Mouse (Mus musculus): Measurements from ENCODE around the gene Dvl3. TPM values are rescaled to one million over a fixed set of nuclear protein-coding genes. Genes with fewer than 3 reads are reported as not detected.

Dvl3 gene
- polyA plus RNA-seq, 1 experiment from 2014 or later = 20.6 TPM

DNA sequence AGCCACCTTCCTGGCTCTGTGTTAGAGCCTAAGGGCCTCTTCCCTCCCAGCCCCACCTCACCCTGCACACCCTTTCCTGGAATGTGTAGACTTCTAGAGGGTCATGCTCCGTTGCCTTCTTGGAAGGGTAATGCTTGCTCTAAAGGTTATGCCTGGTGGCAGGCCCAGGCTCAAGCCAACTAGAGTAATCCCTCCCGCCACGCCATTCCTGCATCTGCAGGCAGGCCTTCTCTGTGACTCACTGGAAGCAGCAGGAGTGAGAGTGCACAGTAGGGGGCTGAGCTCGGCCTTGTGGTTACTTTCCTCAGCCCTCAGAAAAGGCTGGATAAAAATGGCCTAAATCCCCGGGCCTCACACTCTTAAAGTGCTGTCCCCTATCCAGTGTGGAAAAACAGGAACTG, 20.3 kb downstream of the Dvl3 start:
- WGBS = 26% methylated on average over 5 of the region's 5 CpGs
- Histone ChIP-seq H3K36me3 (ENCODE audit: insufficient read depth, low read length) (peaks cover 51% of the 10 kb centered on the region), H3K27me3 (ENCODE audit: insufficient read depth, low read length) (no peaks in the 10 kb centered on the region), H3K4me1 (ENCODE audit: insufficient read depth, low read length) (peaks cover 25% of the 10 kb centered on the region), H3K4me2 (replicated peaks; ENCODE audit: low read depth, low read length) (peak overlapping the region; percentile 70), H3K9me3 (ENCODE audit: low read length) (no peaks in the 10 kb centered on the region), H3K9ac (replicated peaks; ENCODE audit: low read length) (peak overlapping the region; percentile 53), H3K4me3 (ENCODE audit: low read length) (peak overlapping the region; percentile 92), H3K27ac (ENCODE audit: low read length) (peak overlapping the region; percentile 73)
- ATAC-seq (ENCODE audit: low FRiP score, low TSS enrichment) = peak; percentile 55

DNA sequence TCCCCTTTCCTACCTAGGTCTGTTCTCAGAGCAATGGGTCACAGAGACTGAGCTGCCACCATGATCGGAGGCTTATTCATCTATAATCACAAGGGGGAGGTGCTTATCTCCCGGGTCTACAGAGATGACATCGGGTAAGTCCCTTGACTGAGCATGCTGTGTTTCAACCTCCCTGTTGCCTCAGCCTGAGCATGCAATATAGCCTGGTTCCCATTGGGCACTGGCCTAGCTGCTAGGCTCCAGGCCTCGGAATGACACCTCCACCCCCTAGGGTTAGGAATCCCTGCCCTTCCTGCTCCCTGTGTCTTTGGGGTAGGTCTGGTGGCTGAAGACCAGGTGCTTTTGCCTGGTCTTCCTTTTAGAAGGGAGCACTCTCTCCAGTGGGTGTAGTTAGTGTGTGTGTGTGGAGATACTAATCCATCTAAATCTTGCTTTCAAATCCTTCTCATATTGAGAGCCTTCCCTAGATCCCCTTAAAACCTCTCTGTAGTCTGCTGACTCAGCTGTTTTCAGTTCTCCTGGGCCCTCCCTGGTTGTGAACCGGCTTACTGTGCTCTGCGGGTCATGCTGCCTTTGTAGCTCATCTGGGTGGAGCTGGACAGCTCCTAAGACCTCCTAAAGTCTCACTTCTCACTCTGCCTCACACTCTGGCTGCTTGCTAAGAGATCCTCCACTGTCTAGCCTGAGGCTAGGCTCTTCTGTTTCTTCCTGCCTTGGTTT, 21.0 kb downstream of the Dvl3 start:
- H3K27ac ChIP-seq (ENCODE audit: low read length) = peak overlapping the region; percentile 73; the same call in 1 of the 2 replicates
- no peak for ATAC-seq (ENCODE audit: low FRiP score, low TSS enrichment)
- H3K36me3 ChIP-seq (ENCODE audit: insufficient read depth, low read length) = peaks cover 51% of the 10 kb centered on the region
- H3K9ac ChIP-seq (replicated peaks; ENCODE audit: low read length) = peak overlapping the region; percentile 53
- peak overlapping the region; percentile 70 for H3K4me2 ChIP-seq (replicated peaks; ENCODE audit: low read depth, low read length)
- WGBS = 44% methylated on average over 6 of the region's 6 CpGs
- no peaks in the 10 kb centered on the region for H3K27me3 ChIP-seq (ENCODE audit: insufficient read depth, low read length)
- H3K9me3 ChIP-seq (ENCODE audit: low read length) = no peaks in the 10 kb centered on the region
- peak overlapping the region; percentile 92 for H3K4me3 ChIP-seq (ENCODE audit: low read length)
- peaks cover 25% of the 10 kb centered on the region for H3K4me1 ChIP-seq (ENCODE audit: insufficient read depth, low read length)

DNA sequence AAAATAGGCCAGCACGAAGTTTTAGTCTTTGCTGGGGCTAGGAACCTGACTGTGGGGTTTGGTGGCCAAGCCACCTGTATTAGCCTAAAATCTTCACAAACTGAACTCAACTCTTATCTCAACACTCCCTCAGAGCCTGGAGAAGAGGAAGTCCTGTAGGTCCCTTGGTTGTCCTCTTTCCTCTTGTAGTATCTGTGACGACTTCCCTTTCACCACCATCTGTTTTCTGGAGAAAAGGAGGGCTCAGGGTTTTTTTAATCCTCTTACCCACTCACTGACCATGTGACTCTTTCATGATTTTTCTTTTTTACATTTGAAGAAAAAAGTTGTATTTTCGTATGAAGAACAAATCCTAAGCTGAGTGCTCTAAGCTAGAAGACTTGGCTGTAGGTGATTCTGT, 22.9 kb downstream of the Dvl3 start:
- H3K9me3 ChIP-seq (ENCODE audit: low read length) = no peaks in the 10 kb centered on the region
- peaks cover 25% of the 10 kb centered on the region for H3K4me1 ChIP-seq (ENCODE audit: insufficient read depth, low read length)
- 82% methylated on average over 3 of the region's 3 CpGs for WGBS
- H3K36me3 ChIP-seq (ENCODE audit: insufficient read depth, low read length) = peaks cover 58% of the 10 kb centered on the region
- no peak overlapping the region for H3K9ac ChIP-seq (replicated peaks; ENCODE audit: low read length)
- H3K27me3 ChIP-seq (ENCODE audit: insufficient read depth, low read length) = no peaks in the 10 kb centered on the region
- H3K27ac ChIP-seq (ENCODE audit: low read length) = no peak overlapping the region
- no peak overlapping the region for H3K4me3 ChIP-seq (ENCODE audit: low read length)
- H3K4me2 ChIP-seq (replicated peaks; ENCODE audit: low read depth, low read length) = no peak overlapping the region
- no peak for ATAC-seq (ENCODE audit: low FRiP score, low TSS enrichment)

DNA sequence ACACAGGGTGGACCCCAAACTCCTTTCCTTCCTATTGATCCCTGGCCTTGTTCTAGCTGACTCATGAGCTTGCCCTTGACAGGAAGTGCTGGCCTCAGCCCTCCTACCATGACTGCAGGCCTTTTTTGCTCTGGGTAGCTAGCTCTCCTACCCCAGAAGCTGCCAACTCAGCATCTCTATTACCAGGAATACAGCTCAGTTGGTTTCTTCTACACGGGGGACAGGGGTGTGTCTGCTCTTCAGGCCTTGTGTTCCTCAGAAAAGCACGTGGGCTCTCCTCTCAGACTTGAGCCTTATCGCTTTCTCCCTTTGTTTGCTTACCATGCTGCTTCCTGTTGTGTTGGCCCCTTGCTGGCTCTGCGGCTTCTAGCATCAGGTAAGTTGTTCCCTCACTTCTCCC, 23.7 kb downstream of the Dvl3 start:
- peaks cover 65% of the 10 kb centered on the region for H3K36me3 ChIP-seq (ENCODE audit: insufficient read depth, low read length)
- H3K27me3 ChIP-seq (ENCODE audit: insufficient read depth, low read length) = no peaks in the 10 kb centered on the region
- peaks cover 25% of the 10 kb centered on the region for H3K4me1 ChIP-seq (ENCODE audit: insufficient read depth, low read length)
- 87% methylated on average over 4 of the region's 4 CpGs for WGBS
- no peak overlapping the region for H3K27ac ChIP-seq (ENCODE audit: low read length)
- no peak overlapping the region for H3K9ac ChIP-seq (replicated peaks; ENCODE audit: low read length)
- no peak overlapping the region for H3K4me2 ChIP-seq (replicated peaks; ENCODE audit: low read depth, low read length)
- no peak overlapping the region for H3K4me3 ChIP-seq (ENCODE audit: low read length)
- no peaks in the 10 kb centered on the region for H3K9me3 ChIP-seq (ENCODE audit: low read length)
- no peak for ATAC-seq (ENCODE audit: low FRiP score, low TSS enrichment)

DNA sequence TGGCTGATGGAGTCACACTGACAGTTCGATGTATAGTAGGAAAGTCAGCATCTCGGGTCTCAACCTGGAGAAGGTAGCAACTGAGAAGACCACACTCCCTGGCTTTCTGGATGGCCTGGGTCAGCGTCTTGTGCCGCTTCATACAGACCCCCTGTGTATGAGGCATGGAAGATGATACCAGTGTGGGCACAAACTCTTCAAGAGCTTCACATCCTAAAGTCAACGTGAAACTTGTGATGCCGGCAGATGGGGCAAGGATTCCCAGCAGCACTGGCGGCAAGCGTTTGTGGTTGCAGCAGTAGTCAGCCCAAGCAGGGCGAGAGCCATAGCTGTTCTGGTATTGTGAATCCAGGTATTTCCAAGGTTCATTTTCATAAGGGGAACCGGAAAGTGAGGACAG, 28.9 kb downstream of the Dvl3 start:
- no peak overlapping the region for H3K4me3 ChIP-seq (ENCODE audit: low read length)
- 91% methylated on average over 10 of the region's 10 CpGs for WGBS
- no peak for ATAC-seq (ENCODE audit: low FRiP score, low TSS enrichment)
- H3K27me3 ChIP-seq (ENCODE audit: insufficient read depth, low read length) = no peaks in the 10 kb centered on the region
- H3K4me1 ChIP-seq (ENCODE audit: insufficient read depth, low read length) = peaks cover 12% of the 10 kb centered on the region
- peaks cover 51% of the 10 kb centered on the region for H3K36me3 ChIP-seq (ENCODE audit: insufficient read depth, low read length)
- H3K9ac ChIP-seq (replicated peaks; ENCODE audit: low read length) = no peak overlapping the region
- H3K9me3 ChIP-seq (ENCODE audit: low read length) = no peaks in the 10 kb centered on the region
- no peak overlapping the region for H3K27ac ChIP-seq (ENCODE audit: low read length)
- H3K4me2 ChIP-seq (replicated peaks; ENCODE audit: low read depth, low read length) = no peak overlapping the region

DNA sequence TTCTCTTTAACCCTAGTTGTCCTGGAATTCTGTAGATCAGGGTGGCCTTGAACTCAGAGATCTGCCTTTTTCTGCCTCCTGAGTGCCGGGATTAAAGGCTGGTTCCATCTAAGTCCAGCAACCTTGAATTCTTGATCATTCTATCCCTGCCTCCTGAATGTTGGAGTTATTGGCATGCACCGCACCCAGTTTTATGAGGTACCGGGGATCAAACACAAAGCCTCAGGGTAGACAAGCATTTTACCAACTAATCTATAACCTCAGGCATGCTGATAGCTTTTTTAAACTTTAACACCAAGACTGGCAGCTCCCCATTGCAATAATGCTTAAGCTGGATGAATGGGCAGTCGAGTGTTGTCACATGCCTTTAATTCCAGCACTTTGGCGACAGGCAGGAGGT, 30.6 kb downstream of the Dvl3 start:
- H3K27me3 ChIP-seq (ENCODE audit: insufficient read depth, low read length) = no peaks in the 10 kb centered on the region
- ATAC-seq (ENCODE audit: low FRiP score, low TSS enrichment) = no peak
- no peaks in the 10 kb centered on the region for H3K9me3 ChIP-seq (ENCODE audit: low read length)
- H3K4me1 ChIP-seq (ENCODE audit: insufficient read depth, low read length) = peaks cover 12% of the 10 kb centered on the region
- peaks cover 56% of the 10 kb centered on the region for H3K36me3 ChIP-seq (ENCODE audit: insufficient read depth, low read length)
- H3K9ac ChIP-seq (replicated peaks; ENCODE audit: low read length) = peak overlapping the region; percentile 84
- peak overlapping the region; percentile 85 for H3K27ac ChIP-seq (ENCODE audit: low read length)
- peak overlapping the region; percentile 91 for H3K4me3 ChIP-seq (ENCODE audit: low read length)
- peak overlapping the region; percentile 83 for H3K4me2 ChIP-seq (replicated peaks; ENCODE audit: low read depth, low read length)
- WGBS = 45% methylated on average over 5 of the region's 5 CpGs

DNA sequence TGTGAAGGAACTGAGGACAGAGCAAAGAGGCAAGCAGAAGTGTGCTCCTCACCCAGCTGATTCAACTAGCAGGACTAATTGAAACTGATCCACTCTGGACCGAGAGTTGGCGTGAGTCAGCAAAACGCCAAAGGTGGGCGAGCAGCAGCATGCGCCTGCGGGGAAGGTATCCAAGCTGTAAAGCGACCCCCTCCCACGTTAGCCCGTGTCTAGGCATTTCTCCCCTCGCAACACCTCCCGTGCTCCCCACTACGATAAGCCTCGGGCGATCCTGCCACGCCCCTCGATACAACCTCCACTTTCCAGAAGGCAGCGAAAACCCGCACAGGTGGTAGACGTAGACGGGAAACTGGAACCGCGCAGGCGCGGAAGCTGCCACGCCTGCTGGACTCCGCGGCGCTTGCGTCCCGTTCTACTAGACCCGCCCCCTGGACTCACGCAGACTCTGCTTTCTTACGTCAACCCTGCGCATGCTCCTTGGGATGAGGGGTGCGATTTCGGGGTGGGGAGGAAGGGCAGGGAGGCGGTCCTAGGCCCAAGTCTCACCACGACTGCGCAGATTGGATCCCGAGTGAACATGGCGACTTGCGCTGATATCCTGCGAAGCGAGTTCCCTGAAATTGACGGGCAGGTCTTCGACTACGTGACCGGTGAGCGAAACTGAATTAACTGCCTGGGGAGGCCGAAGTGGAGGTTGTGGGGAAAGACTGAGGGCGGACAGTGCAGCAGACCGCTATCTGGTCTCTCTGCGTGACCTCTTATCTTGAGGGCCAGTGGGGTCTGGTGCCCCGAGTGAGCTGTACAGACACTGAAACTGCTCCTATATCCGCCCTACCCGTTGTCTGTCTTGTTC, 31.5 kb downstream of the Dvl3 start, which contains the start of gene Abcf3:
Gene Abcf3, plus strand, starts transcription at position 482 of the 853 bp plus-strand sequence.
- H3K36me3 ChIP-seq (ENCODE audit: insufficient read depth, low read length) = peaks cover 56% of the 10 kb centered on the region
- peaks cover 12% of the 10 kb centered on the region for H3K4me1 ChIP-seq (ENCODE audit: insufficient read depth, low read length)
- no peaks in the 10 kb centered on the region for H3K27me3 ChIP-seq (ENCODE audit: insufficient read depth, low read length)
- peak within 1 kb of the TSS; percentile 85 for H3K27ac ChIP-seq (ENCODE audit: low read length)
- H3K9ac ChIP-seq (replicated peaks; ENCODE audit: low read length) = peak within 1 kb of the TSS; percentile 84
- no peaks in the 10 kb centered on the region for H3K9me3 ChIP-seq (ENCODE audit: low read length)
- under 1% methylated on average over 56 of the region's 56 CpGs for WGBS
- peak within 1 kb of the TSS; percentile 83 for H3K4me2 ChIP-seq (replicated peaks; ENCODE audit: low read depth, low read length)
- ATAC-seq (ENCODE audit: low FRiP score, low TSS enrichment) = peak; percentile 99
- H3K4me3 ChIP-seq (ENCODE audit: low read length) = peak within 1 kb of the TSS; percentile 91

DNA sequence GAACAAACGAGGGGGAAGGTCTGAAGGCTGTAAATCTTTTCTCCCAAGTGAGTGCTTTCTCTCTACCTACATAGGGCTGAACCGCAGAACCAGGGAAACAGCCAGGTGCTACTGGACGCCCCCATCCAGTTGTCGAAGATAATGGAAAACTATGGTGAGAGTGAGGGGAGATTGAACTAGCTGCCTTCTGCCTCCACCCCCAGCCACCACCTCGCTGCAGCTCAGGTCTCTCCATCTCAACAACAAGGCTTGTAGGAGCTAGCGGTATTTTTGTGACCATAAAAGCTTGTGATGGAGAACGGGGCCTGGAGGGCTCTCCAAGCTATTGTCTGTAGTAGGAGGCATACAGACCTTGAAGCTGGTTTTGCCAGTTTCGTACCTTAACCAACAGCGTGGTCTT, 32.4 kb downstream of the Dvl3 start:
- 40% methylated on average over 9 of the region's 9 CpGs for WGBS

DNA sequence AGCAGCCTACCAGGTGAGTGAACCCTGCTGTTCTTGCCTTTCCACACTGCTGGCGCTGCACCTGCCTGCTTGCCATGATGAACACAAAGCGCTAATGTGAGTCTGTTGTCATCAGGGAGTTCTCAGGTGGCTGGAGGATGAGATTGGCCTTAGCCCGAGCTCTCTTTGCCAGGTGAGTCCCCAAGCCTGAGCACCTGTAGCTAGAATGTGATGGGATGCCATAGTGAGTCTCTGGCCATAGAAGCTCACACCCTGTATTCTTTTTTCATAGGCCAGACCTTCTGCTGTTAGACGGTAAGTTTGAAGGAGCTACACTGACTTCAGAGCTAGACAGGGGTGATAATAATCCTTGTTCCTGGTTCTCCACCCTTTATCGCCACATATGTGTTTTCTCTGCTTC, 34.9 kb downstream of the Dvl3 start:
- Histone ChIP-seq H3K9me3 (ENCODE audit: low read length) (no peaks in the 10 kb centered on the region), H3K4me3 (ENCODE audit: low read length) (no peak overlapping the region), H3K36me3 (ENCODE audit: insufficient read depth, low read length) (peaks cover 51% of the 10 kb centered on the region), H3K9ac (replicated peaks; ENCODE audit: low read length) (no peak overlapping the region), H3K4me1 (ENCODE audit: insufficient read depth, low read length) (peaks cover 12% of the 10 kb centered on the region), H3K4me2 (replicated peaks; ENCODE audit: low read depth, low read length) (no peak overlapping the region), H3K27ac (ENCODE audit: low read length) (no peak overlapping the region), H3K27me3 (ENCODE audit: insufficient read depth, low read length) (no peaks in the 10 kb centered on the region)
- WGBS = 95% methylated on average over 5 of the region's 5 CpGs
- ATAC-seq (ENCODE audit: low FRiP score, low TSS enrichment) = no peak

More for the DNA sequence above, 32.4 kb downstream of the Dvl3 start:
- no peaks in the 10 kb centered on the region for H3K9me3 ChIP-seq (ENCODE audit: low read length)
- H3K27me3 ChIP-seq (ENCODE audit: insufficient read depth, low read length) = no peaks in the 10 kb centered on the region
- peaks cover 12% of the 10 kb centered on the region for H3K4me1 ChIP-seq (ENCODE audit: insufficient read depth, low read length)
- peak overlapping the region; percentile 77 for H3K9ac ChIP-seq (replicated peaks; ENCODE audit: low read length)
- H3K36me3 ChIP-seq (ENCODE audit: insufficient read depth, low read length) = peaks cover 57% of the 10 kb centered on the region
- peak overlapping the region; percentile 91 for H3K4me3 ChIP-seq (ENCODE audit: low read length)
- H3K27ac ChIP-seq (ENCODE audit: low read length) = no peak overlapping the region
- ATAC-seq (ENCODE audit: low FRiP score, low TSS enrichment) = no peak
- peak overlapping the region; percentile 80 for H3K4me2 ChIP-seq (replicated peaks; ENCODE audit: low read depth, low read length)

DNA sequence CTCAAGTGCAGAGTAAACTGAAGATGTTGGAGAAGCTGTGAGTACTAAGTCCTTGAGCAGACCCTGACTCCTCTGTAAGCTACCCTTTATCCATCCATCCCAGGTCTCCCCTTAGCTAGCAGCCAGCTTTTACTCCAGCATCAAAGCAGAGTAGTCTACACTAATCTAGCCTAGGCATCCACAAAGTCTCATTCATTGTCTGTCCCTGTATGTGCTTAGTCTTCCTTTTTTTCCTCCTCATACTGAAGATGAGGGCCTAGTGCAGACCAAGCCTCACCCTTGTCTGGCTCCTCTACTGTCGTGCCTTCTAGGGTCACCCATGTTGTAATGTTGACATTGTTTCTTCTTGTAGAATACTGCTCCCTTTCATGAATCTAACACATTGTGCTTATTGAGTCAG, 35.8 kb downstream of the Dvl3 start:
- peaks cover 55% of the 10 kb centered on the region for H3K36me3 ChIP-seq (ENCODE audit: insufficient read depth, low read length)
- no peak overlapping the region for H3K27ac ChIP-seq (ENCODE audit: low read length)
- 93% methylated on average over 1 of the region's 1 CpGs for WGBS
- no peak overlapping the region for H3K4me3 ChIP-seq (ENCODE audit: low read length)
- no peak overlapping the region for H3K9ac ChIP-seq (replicated peaks; ENCODE audit: low read length)
- H3K9me3 ChIP-seq (ENCODE audit: low read length) = no peaks in the 10 kb centered on the region
- H3K4me2 ChIP-seq (replicated peaks; ENCODE audit: low read depth, low read length) = no peak overlapping the region
- no peaks in the 10 kb centered on the region for H3K27me3 ChIP-seq (ENCODE audit: insufficient read depth, low read length)
- ATAC-seq (ENCODE audit: low FRiP score, low TSS enrichment) = no peak
- peaks cover 10% of the 10 kb centered on the region for H3K4me1 ChIP-seq (ENCODE audit: insufficient read depth, low read length)

All from kidney, embryonic 16.5 days (tissue).